Mouse (Mus musculus) kidney, postnatal 0 days (tissue): ENCODE results near the gene Prr29. TPM values are rescaled to one million over a fixed set of nuclear protein-coding genes. Genes with fewer than 3 reads are reported as not detected.
"Not testable (repeated sequence)": the region's sequence is repeated elsewhere in the genome, so short reads cannot be mapped to it uniquely, and the experiment has no call there.

ENCODE experiments used
- ATAC-seq: fragments of 200-750 bp; cut with Nextera tagmentation; replicated peaks from 2 replicates; pipeline ENCODE4 v1.8.0; 2017; ENCODE audit warnings: low read depth, moderate number of reproducible peaks, moderate TSS enrichment, moderate library complexity; ENCODE audit not compliant: low FRiP score
- DNase-seq: peaks from one replicate; pipeline ENCODE4 v3.0.0-alpha.2; 2016; ENCODE audit warnings: low spot score
- H3K27ac ChIP-seq: fragments of 300-500 bp; sonication (generic); 2 replicates; pipeline ENCODE4 v1.5.1; 2014; ENCODE audit warnings: mild to moderate bottlenecking
- H3K27me3 ChIP-seq: fragments of 300-500 bp; sonication (generic); 2 replicates; pipeline ENCODE4 v1.6.1; 2014; ENCODE audit warnings: low read length, mixed read lengths; ENCODE audit not compliant: insufficient read depth
- H3K36me3 ChIP-seq: fragments of 300-500 bp; sonication (generic); 2 replicates; pipeline ENCODE4 v1.6.1; 2014; ENCODE audit warnings: low read length, mixed read lengths; ENCODE audit not compliant: insufficient read depth
- H3K4me1 ChIP-seq: fragments of 300-500 bp; sonication (generic); replicated peaks from 2 replicates; pipeline ENCODE4 v1.6.1; 2014; ENCODE audit warnings: antibody characterized with exemption, low read length, mixed read lengths; ENCODE audit not compliant: insufficient read depth
- H3K4me2 ChIP-seq: fragments of 300-500 bp; sonication (generic); 2 replicates; pipeline ENCODE4 v1.6.1; 2014; ENCODE audit warnings: mild to moderate bottlenecking, low read length, moderate library complexity, mixed read lengths
- H3K4me3 ChIP-seq: fragments of 300-500 bp; sonication (generic); replicated peaks from 2 replicates; pipeline ENCODE4 v1.5.1; 2014; ENCODE audit warnings: low read depth, low read length
- H3K9ac ChIP-seq: fragments of 300-500 bp; sonication (generic); 2 replicates; pipeline ENCODE4 v1.6.1; 2014; ENCODE audit warnings: low read depth, low read length
- H3K9me3 ChIP-seq: fragments of 300-500 bp; sonication (generic); replicated peaks from 2 replicates; pipeline ENCODE4 v1.6.1; 2016; ENCODE audit warnings: low read length, inconsistent platforms, mixed read lengths
- CTCF ChIP-seq: IDR thresholded peaks from 2 replicates; pipeline ENCODE4 v1.5.1; 2016; ENCODE audit warnings: antibody characterized with exemption, low read depth, mild to moderate bottlenecking, moderate library complexity
- WGBS: fragments of 180-500 bp; shearing (Covaris S2); extraction: QIAGEN DNeasy Blood & Tissue Kit; methylation state at CpG from one replicate; pipeline ENCODE4 v1.1.7; 2014; 5-methylcytosine and 5-hydroxymethylcytosine counted together
- polyA plus RNA-seq: library from polyadenylated mRNA; unstranded; fragments of >200 nt; fragmentation: Nextera tagmentation; extraction: Ambion mirVana; gene quantifications from 2 replicates; pipeline ENCODE4 v1.2.1, GENCODE M21; 2015

The Prr29 gene
- polyA plus RNA-seq, 1 experiment from 2014 or later = 0.24 TPM

DNA sequence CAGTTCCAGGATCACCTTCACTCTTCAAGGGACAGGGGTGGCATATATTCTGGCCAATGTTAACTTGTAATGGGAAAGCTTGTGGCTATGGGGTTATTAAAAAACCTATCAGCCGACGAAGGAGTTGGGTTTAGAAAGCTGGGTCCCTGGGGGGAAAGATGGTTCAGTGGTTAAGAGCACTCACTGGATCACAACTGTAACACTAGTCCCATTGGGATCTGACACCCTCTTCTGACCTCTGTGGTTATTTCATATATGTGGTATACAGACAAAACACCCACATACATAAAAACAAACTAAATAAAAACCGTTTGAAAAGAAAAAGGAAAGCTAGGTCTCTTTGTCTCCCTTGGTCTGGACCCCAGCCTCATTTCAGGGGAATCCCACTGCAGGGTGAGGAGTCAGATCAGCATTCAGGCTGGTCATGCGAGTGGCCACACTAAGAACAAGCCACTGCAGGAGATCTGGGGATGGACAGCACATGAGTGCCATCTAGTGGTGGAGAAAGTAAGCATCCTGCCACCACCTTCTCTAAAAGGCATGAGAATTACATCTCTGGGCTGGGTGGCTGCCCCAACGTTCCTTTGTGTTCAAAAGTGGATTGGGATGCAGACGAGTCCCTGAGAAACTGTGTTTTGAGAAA is 26.4 kb downstream of the Prr29 start:
- Histone ChIP-seq H3K9ac (no peak overlapping the region), H3K4me3 (no peak overlapping the region), H3K9me3 (no peaks in the 10 kb centered on the region), H3K36me3 (no peaks in the 10 kb centered on the region), H3K27ac (no peak overlapping the region), H3K27me3 (no peaks in the 10 kb centered on the region), H3K4me2 (no peak overlapping the region), H3K4me1 (peaks cover 9% of the 10 kb centered on the region)
- ATAC-seq (peak; percentile 41; the same call in 1 of the 2 replicates), DNase-seq (peak; percentile 89)
- TF ChIP-seq CTCF = peak; percentile 96
- WGBS = 34% methylated on average over 6 of the region's 6 CpGs

DNA sequence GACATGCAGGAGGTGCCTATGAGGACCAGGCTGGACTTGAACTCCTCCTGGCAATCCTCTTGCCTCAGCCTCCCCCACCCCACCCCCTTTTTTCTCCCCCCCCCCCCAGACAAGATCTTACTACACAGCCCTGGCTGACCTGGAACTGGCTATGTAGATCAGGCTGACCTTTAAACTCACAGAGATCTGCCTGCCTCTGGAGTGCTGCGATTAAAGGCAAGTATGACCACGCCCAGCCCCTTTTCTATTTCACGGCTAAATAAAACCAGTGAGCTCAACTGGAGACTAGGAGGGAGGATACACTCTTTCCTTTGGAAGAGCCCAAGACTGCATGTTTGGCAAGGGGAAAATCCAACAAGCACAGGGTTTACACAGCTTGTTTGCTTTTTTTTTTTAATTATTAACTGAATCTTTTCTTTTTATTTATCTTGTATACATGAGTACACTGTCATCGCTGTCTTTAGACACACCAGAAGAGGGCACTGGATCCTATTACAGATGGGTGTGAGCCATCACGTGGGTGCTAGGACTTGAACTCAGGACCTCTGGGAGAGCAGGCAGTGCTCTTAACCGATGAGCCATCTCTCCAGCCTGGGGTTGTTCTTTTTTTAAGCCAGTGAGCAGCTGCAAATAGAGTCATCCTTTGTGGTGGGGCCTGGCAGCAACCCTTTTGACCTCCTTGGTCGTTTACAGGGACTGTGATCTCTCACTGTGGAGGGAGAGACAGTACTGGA is 27.5 kb downstream of the Prr29 start:
- Histone ChIP-seq H3K9me3 (no peaks in the 10 kb centered on the region), H3K27me3 (no peaks in the 10 kb centered on the region), H3K4me2 (no peak overlapping the region), H3K9ac (no peak overlapping the region), H3K4me3 (no peak overlapping the region), H3K36me3 (no peaks in the 10 kb centered on the region), H3K4me1 (peaks cover 9% of the 10 kb centered on the region), H3K27ac (no peak overlapping the region)
- no peak for TF ChIP-seq CTCF
- WGBS = 65% methylated on average over 7 of the region's 7 CpGs
- DNase-seq (no peak), ATAC-seq (no peak)

DNA sequence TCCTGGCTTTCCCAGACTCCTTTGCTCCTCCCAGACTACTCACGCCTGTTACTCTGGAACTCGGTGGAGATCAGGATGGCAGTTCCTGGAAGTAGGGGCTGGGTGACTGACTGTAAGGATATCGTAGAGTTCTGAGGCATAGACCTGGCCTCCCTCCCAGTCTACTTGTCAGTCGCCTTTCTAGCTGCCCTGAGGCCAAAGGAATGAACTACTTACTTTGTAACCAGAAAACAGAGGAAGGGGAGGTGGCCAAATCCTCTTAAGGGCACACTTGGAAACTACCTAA is 28.0 kb downstream of the Prr29 start:
- Histone ChIP-seq H3K9me3 (no peaks in the 10 kb centered on the region), H3K4me1 (peaks cover 9% of the 10 kb centered on the region), H3K27ac (no peak overlapping the region), H3K9ac (no peak overlapping the region), H3K4me2 (no peak overlapping the region), H3K4me3 (no peak overlapping the region), H3K36me3 (peaks cover 1% of the 10 kb centered on the region; the same call in 1 of the 2 replicates), H3K27me3 (no peaks in the 10 kb centered on the region)
- DNase-seq (no peak), ATAC-seq (no peak)
- WGBS = 48% methylated on average over 4 of the region's 4 CpGs
- TF ChIP-seq CTCF = no peak

DNA sequence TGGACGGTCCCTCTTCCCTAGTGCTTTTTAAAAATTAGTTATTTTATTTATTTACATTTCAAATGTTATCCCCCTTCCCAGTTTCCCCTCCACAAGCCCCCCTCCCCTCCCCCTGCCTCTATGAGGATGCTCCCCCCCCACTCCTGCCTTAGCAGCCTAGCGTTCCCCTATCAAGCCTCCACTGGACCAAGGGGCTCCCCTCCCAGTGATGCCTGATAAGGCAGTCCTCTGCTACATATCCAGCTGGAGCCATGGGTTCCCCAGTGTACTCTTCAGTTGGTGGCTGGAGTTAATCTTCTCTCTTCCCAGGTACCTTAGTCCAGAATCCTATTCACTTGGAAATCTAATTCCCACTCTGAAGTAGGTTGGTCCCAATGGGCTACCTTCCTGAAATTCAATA is 28.8 kb downstream of the Prr29 start:
- not testable (repeated sequence) for H3K4me2 ChIP-seq, H3K27ac ChIP-seq, H3K9ac ChIP-seq, DNase-seq, H3K4me3 ChIP-seq, H3K4me1 ChIP-seq, H3K9me3 ChIP-seq, H3K36me3 ChIP-seq, H3K27me3 ChIP-seq, ATAC-seq
- 75% methylated on average over 2 of the region's 2 CpGs for WGBS

DNA sequence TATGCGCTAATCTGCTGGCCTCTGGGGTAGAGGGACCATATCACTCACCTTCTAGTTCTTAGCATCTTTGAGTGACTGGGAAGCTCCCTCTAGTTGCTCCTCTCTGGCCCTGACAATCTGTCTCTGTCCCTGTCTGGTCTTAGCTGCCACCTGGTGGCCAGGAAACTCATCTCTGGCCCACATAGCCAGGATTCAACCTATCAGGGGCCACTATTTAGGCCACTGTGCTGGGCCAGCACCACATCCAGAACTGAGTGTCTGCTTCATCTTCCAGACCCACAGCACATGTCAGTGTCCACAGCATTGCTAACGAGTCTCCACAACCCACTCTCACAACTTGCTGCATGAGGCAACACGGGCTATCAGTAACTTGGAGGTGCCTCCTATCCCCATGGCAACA is 32.4 kb downstream of the Prr29 start:
- no peaks in the 10 kb centered on the region for H3K9me3 ChIP-seq
- no peaks in the 10 kb centered on the region for H3K27me3 ChIP-seq
- ATAC-seq = peak; percentile 21; the same call in 1 of the 2 replicates
- no peak overlapping the region for H3K4me2 ChIP-seq
- peak; percentile 64 for TF ChIP-seq CTCF
- H3K9ac ChIP-seq = no peak overlapping the region
- no peak overlapping the region for H3K27ac ChIP-seq
- 89% methylated on average over 3 of the region's 3 CpGs for WGBS
- no peak overlapping the region for H3K4me3 ChIP-seq
- DNase-seq = peak; percentile 38
- H3K36me3 ChIP-seq = peaks cover 30% of the 10 kb centered on the region
- H3K4me1 ChIP-seq = no peaks in the 10 kb centered on the region

DNA sequence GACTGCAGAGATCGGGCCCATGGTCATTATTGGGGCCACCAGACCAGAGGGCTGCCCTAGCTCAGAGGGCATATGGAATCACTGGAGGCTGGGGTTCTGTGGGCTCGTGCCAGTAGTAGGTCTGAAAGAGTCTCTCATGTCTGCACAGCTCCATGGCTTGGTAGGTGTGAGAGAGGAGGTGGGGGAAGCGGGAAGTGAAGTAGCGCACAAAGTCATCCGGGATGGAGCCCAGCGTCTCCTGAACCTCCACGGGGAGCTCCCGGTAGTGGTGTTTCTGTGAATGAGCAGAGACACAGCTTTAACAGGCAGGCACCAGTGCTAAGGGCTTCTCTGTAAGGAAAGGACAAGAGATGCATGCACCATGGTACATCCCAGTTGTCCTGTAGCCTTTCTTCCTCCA is 33.2 kb downstream of the Prr29 start:
- H3K9ac ChIP-seq = no peak overlapping the region
- no peaks in the 10 kb centered on the region for H3K27me3 ChIP-seq

More for the DNA sequence above, 33.2 kb downstream of the Prr29 start:
- Histone ChIP-seq H3K9me3 (no peaks in the 10 kb centered on the region), H3K27ac (no peak overlapping the region), H3K4me2 (no peak overlapping the region), H3K4me1 (no peaks in the 10 kb centered on the region), H3K4me3 (no peak overlapping the region), H3K36me3 (peaks cover 38% of the 10 kb centered on the region)
- no peak for TF ChIP-seq CTCF
- DNase-seq (no peak), ATAC-seq (no peak)
- whole genome bisulfite sequencing = 89% methylated on average over 8 of the region's 8 CpGs
